Mouse (Mus musculus): ENCODE data around the gene Smad6.

DNA sequence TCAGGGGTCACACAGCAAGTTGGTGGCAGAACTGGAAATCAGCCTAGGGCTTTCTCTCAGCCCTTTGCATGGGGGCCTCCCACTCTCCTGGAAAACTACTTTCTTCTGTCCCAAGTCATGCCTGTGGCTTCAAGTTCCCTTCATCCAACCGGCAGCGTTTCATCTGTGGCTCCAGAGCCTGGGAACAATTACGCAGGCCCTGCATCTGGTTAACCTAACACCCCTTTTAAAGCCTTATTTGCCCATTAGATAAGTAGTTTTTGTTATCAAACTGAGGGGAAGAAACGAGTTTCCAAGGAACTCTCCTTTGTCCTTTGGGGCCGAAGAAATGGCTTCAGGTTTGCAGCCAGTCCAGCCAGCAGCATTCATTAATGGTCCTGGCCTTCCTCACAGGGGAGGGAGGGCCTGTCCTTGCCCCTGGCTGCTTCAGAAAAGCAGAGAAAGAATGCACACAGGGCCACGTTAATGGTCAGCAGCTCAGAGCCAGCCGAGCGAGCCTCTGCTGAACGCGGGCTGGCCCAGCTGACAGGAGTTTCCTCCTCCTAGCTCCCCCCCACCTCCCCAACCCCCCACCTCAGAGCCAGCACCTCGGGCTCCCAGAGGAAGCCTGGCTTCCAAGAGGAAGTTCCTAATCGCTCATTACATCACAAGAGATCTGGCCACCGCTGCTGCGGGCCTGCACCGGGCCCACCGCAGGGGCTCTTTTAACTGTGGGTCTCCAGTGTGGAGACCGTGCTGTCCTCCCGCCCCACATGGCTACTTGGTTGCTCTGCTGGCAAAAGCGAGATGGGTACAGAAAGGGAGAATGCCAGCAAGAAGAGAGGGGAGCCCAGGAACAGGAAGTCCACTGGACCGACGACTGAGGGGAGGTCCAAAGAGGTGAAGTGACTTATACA, 61.7 kb downstream of the Smad6 start:
- TF ChIP-seq GATA1 (IDR thresholded peaks at IDR 0.05; ENCODE audit: borderline replicate concordance, low read length): no peak
- TF ChIP-seq CTCF (IDR thresholded peaks at IDR 0.05; ENCODE audit: low read depth, low read length): no peak
- no peak for TF ChIP-seq GATA2 (IDR thresholded peaks at IDR 0.05; ENCODE audit: borderline replicate concordance, low read depth, low read length)
- no peak for TF ChIP-seq TAL1 (conservative IDR thresholded peaks at IDR 0.05; ENCODE audit: low read depth, low read length)

All from G1E (cell line).